Mouse (Mus musculus) C2C12 (cell line): ENCODE measurements around the gene Vmn2r3. TPM values are rescaled to one million over a fixed set of nuclear protein-coding genes. Genes with fewer than 3 reads are reported as not detected.
"Not testable (repeated sequence)": the region's sequence is repeated elsewhere in the genome, so short reads cannot be mapped to it uniquely, and the experiment has no call there.

ENCODE experiments used
- H3K27me3 ChIP-seq: one replicate; pipeline ENCODE4 v1.6.1; 2011; ENCODE audit not compliant: control insufficient read depth, insufficient read depth, insufficient read length
- H3K36me3 ChIP-seq: one replicate; pipeline ENCODE4 v1.6.1; 2011; ENCODE audit not compliant: control insufficient read depth, insufficient read depth
- H3K4me3 ChIP-seq: one replicate; pipeline ENCODE4 v1.5.1; 2011; ENCODE audit warnings: mild to moderate bottlenecking, control low read depth; ENCODE audit not compliant: poor library complexity, insufficient read depth, severe bottlenecking
- H3K79me2 ChIP-seq: one replicate; pipeline ENCODE4 v1.6.1; 2011; ENCODE audit not compliant: control insufficient read depth, insufficient read depth
- H3K79me3 ChIP-seq: one replicate; pipeline ENCODE4 v1.6.1; 2011; ENCODE audit warnings: low read depth, control low read depth
- H3ac ChIP-seq: one replicate; pipeline ENCODE3; 2011; ENCODE audit warnings: low read depth; ENCODE audit not compliant: control insufficient read depth, insufficient read length
- CEBPB ChIP-seq: IDR thresholded peaks from one replicate; pipeline ENCODE4 v1.6.1; 2011; ENCODE audit warnings: low read depth, mild to moderate bottlenecking, control low read depth, moderate library complexity
- CTCF ChIP-seq: IDR thresholded peaks from one replicate; pipeline ENCODE4 v1.5.1; 2011; ENCODE audit not compliant: control insufficient read depth, insufficient read depth, insufficient read length
- FOSL1 ChIP-seq: IDR thresholded peaks from one replicate; pipeline ENCODE4 v1.8.0; 2011; ENCODE audit warnings: mild to moderate bottlenecking, low read length; ENCODE audit not compliant: poor library complexity, insufficient read depth, severe bottlenecking
- MAX ChIP-seq: IDR thresholded peaks from one replicate; pipeline ENCODE4 v1.6.1; 2011; ENCODE audit warnings: mild to moderate bottlenecking, control low read depth
- MYOD1 ChIP-seq: IDR thresholded peaks from one replicate; pipeline ENCODE4 v1.6.1; 2011; ENCODE audit warnings: low read depth; ENCODE audit not compliant: control insufficient read depth, insufficient read length
- MYOG ChIP-seq: IDR thresholded peaks from one replicate; pipeline ENCODE4 v1.6.1; 2011; ENCODE audit not compliant: control insufficient read depth, insufficient read length; ENCODE audit errors: extremely low read depth
- USF1 ChIP-seq: IDR thresholded peaks from one replicate; pipeline ENCODE4 v1.6.1; 2011; ENCODE audit warnings: low read depth, mild to moderate bottlenecking, control low read depth, moderate library complexity
- polyA plus RNA-seq: library from polyadenylated mRNA; unstranded; fragments of >200 nt; fragmentation: generic; extraction: Trizol; gene quantifications from one replicate; pipeline ENCODE4 v1.2.1, GENCODE M21; 2012; ENCODE audit warnings: missing spikeins

Vmn2r3 gene
- polyA plus RNA-seq, 1 experiment = not detected

GRCm38 (mm10) chr3:64259582-64259981, 29.9 kb downstream of the Vmn2r3 start:
- Histone ChIP-seq H3K36me3 (no peaks in the 10 kb centered on the region), H3ac (no peak overlapping the region), H3K27me3 (no peaks in the 10 kb centered on the region), H3K4me3 (no peak overlapping the region), H3K79me3 (no peaks in the 10 kb centered on the region), H3K79me2 (no peaks in the 10 kb centered on the region)
- TF ChIP-seq FOSL1 = no peak
- no peak for TF ChIP-seq MYOD1
- no peak for TF ChIP-seq MAX
- TF ChIP-seq MYOG = no peak
- no peak for TF ChIP-seq CTCF
- TF ChIP-seq CEBPB = no peak
- no peak for TF ChIP-seq USF1

GRCm38 (mm10) chr3:64251646-64252045, 37.9 kb downstream of the Vmn2r3 start:
- Histone ChIP-seq H3K79me2 (no peaks in the 10 kb centered on the region), H3ac (no peak overlapping the region), H3K79me3 (no peaks in the 10 kb centered on the region), H3K4me3 (no peak overlapping the region), H3K27me3 (no peaks in the 10 kb centered on the region), H3K36me3 (no peaks in the 10 kb centered on the region)
- TF ChIP-seq MAX (no peak), CTCF (no peak), FOSL1 (no peak), CEBPB (no peak), MYOD1 (no peak), MYOG (no peak), USF1 (no peak)

- not testable (repeated sequence) for H3K36me3 ChIP-seq, H3K79me3 ChIP-seq, H3K79me2 ChIP-seq, H3K4me3 ChIP-seq, H3ac ChIP-seq, H3K27me3 ChIP-seq
These were observed 39.0 kb downstream of the Vmn2r3 start for GRCm38 (mm10) chr3:64250461-64250860.

GRCm38 (mm10) chr3:64235459-64235858, 54.0 kb downstream of the Vmn2r3 start:
- not testable (repeated sequence) for H3K4me3 ChIP-seq, H3K79me3 ChIP-seq, H3ac ChIP-seq, H3K36me3 ChIP-seq, H3K27me3 ChIP-seq, H3K79me2 ChIP-seq

- H3K79me3 ChIP-seq, H3K27me3 ChIP-seq, H3K36me3 ChIP-seq, H3K4me3 ChIP-seq, H3ac ChIP-seq, H3K79me2 ChIP-seq: not testable (repeated sequence)
These were observed 55.9 kb downstream of the Vmn2r3 start for GRCm38 (mm10) chr3:64233655-64234054.

GRCm38 (mm10) chr3:64227243-64227642, 62.3 kb downstream of the Vmn2r3 start:
- Histone ChIP-seq H3K36me3 (no peaks in the 10 kb centered on the region), H3ac (no peak overlapping the region)
- TF ChIP-seq FOSL1 (no peak), CEBPB (no peak), MAX (no peak), MYOD1 (no peak), MYOG (no peak), USF1 (no peak), CTCF (no peak)

More at GRCm38 (mm10) chr3:64227243-64227642, 62.3 kb downstream of the Vmn2r3 start:
- Histone ChIP-seq H3K79me3 (no peaks in the 10 kb centered on the region), H3K79me2 (no peaks in the 10 kb centered on the region), H3K4me3 (no peak overlapping the region), H3K27me3 (no peaks in the 10 kb centered on the region)

Other genes starting within 250 kb of the Vmn2r3 start
- not detected for gene Vmn2r1, start 208.2 kb downstream of the Vmn2r3 start, polyA plus RNA-seq
- gene Vmn2r2, start 147.8 kb downstream of the Vmn2r3 start, polyA plus RNA-seq = not detected
- gene Vmn2r4, start 125.7 kb upstream of the Vmn2r3 start, polyA plus RNA-seq = not detected
- not detected for gene Vmn2r5, start 220.1 kb upstream of the Vmn2r3 start, polyA plus RNA-seq